Mouse (Mus musculus) limb, embryonic 10.5 days (tissue): ENCODE measurements around the gene Dcst2. TPM values are rescaled to one million over a fixed set of nuclear protein-coding genes. Genes with fewer than 3 reads are reported as not detected.

Experiments
- DNase-seq: peaks from one replicate; pipeline ENCODE4 v3.0.0-alpha.2; 2017; ENCODE audit warnings: low spot score
- H3K27ac ChIP-seq: fragments of 300-500 bp; sonication (generic); 2 replicates; pipeline ENCODE4 v1.5.1; 2016; ENCODE audit warnings: mild to moderate bottlenecking
- H3K27me3 ChIP-seq: fragments of 300-500 bp; sonication (generic); 2 replicates; pipeline ENCODE4 v1.6.1; 2016; ENCODE audit warnings: low read depth, mild to moderate bottlenecking; ENCODE audit not compliant: poor library complexity, severe bottlenecking
- H3K36me3 ChIP-seq: fragments of 300-500 bp; sonication (generic); 2 replicates; pipeline ENCODE4 v1.6.1; 2016; ENCODE audit warnings: mild to moderate bottlenecking, moderate library complexity
- H3K4me1 ChIP-seq: fragments of 300-500 bp; sonication (generic); 2 replicates; pipeline ENCODE4 v1.6.1; 2016
- H3K4me3 ChIP-seq: fragments of 300-500 bp; sonication (generic); 2 replicates; pipeline ENCODE4 v1.5.1; 2016; ENCODE audit warnings: mild to moderate bottlenecking, moderate library complexity
- H3K9me3 ChIP-seq: fragments of 300-500 bp; sonication (generic); replicated peaks from 2 replicates; pipeline ENCODE4 v1.6.1; 2016; ENCODE audit warnings: mild to moderate bottlenecking
- WGBS: fragments of 180-500 bp; shearing (Covaris S2); methylation state at CpG from one replicate; pipeline ENCODE4 v1.1.7; 2016; 5-methylcytosine and 5-hydroxymethylcytosine counted together
- polyA plus RNA-seq: library from polyadenylated mRNA; unstranded; fragments of >200 nt; fragmentation: Nextera tagmentation; extraction: Ambion mirVana; gene quantifications from 2 replicates; pipeline ENCODE4 v1.2.1, GENCODE M21; 2016

Dcst2 gene
- polyA plus RNA-seq, 1 experiment from 2014 or later, result 0.24 TPM

GRCm38 (mm10) chr3:89321183-89322130, 40.3 kb upstream of the Dcst2 start:
- H3K4me1 ChIP-seq, result peaks cover 66% of the 10 kb centered on the region
- H3K4me3 ChIP-seq, result peak overlapping the region; percentile 79
- WGBS, result under 1% methylated on average over 66 of the region's 66 CpGs
- peak; percentile 71 for DNase-seq
- no peaks in the 10 kb centered on the region for H3K9me3 ChIP-seq
- H3K36me3 ChIP-seq, result no peaks in the 10 kb centered on the region
- peak overlapping the region; percentile 89 for H3K27ac ChIP-seq
- peaks cover 58% of the 10 kb centered on the region for H3K27me3 ChIP-seq

- H3K27ac ChIP-seq, result peak overlapping the region; percentile 89
- 0% methylated on average over 14 of the region's 14 CpGs for WGBS
- H3K36me3 ChIP-seq, result no peaks in the 10 kb centered on the region
- peak overlapping the region; percentile 79 for H3K4me3 ChIP-seq
- peaks cover 66% of the 10 kb centered on the region for H3K4me1 ChIP-seq
- no peaks in the 10 kb centered on the region for H3K9me3 ChIP-seq
- DNase-seq, result no peak
- H3K27me3 ChIP-seq, result peaks cover 58% of the 10 kb centered on the region
Measured at GRCm38 (mm10) chr3:89322131-89322500, 39.7 kb upstream of the Dcst2 start.

GRCm38 (mm10) chr3:89322514-89323165, 39.1 kb upstream of the Dcst2 start, which contains the start of gene Efna3:
Gene Efna3, minus strand, starts transcription at chr3:89322965.
- WGBS, result under 1% methylated on average over 53 of the region's 53 CpGs
- DNase-seq, result peak; percentile 87
- peaks cover 52% of the 10 kb centered on the region for H3K27me3 ChIP-seq
- H3K4me1 ChIP-seq, result peaks cover 66% of the 10 kb centered on the region
- peak within 1 kb of the TSS; percentile 89 for H3K27ac ChIP-seq
- H3K36me3 ChIP-seq, result no peaks in the 10 kb centered on the region
- H3K9me3 ChIP-seq, result no peaks in the 10 kb centered on the region
- H3K4me3 ChIP-seq, result peak within 1 kb of the TSS; percentile 79

GRCm38 (mm10) chr3:89325882-89326281, 35.9 kb upstream of the Dcst2 start:
- Histone ChIP-seq H3K27me3 (peaks cover 25% of the 10 kb centered on the region), H3K4me3 (no peak overlapping the region), H3K4me1 (peaks cover 63% of the 10 kb centered on the region), H3K27ac (no peak overlapping the region), H3K9me3 (no peaks in the 10 kb centered on the region), H3K36me3 (no peaks in the 10 kb centered on the region)
- WGBS, result 95% methylated on average over 8 of the region's 8 CpGs
- no peak for DNase-seq

DNA sequence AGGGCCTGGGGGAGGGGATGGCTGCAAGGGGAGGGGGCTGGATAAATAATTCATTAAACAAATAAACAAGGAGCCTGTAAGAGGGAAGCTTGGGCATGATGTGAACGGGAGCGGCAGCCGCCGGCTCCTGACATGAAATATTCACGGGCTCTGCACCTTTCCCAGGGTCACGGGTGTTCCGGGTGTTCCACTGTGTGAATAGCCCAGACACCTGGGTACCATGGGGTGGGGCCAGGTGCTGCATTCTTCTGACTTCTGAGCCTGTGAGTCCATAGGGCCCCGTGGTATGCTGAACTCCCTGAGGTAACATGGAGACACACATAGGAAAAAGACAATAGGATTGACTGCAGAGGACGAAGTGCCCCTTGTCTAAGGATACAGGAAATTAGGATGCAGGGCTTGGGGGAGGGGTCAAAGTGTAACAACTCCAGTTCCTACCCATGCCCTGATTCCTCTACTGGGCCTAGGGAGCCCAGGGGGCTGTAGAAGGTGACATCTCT, 34.4 kb upstream of the Dcst2 start:
- Histone ChIP-seq H3K4me3 (peak overlapping the region; percentile 6), H3K36me3 (peaks cover 2% of the 10 kb centered on the region), H3K27ac (peak overlapping the region; percentile 72), H3K4me1 (peaks cover 63% of the 10 kb centered on the region), H3K9me3 (no peaks in the 10 kb centered on the region), H3K27me3 (peaks cover 13% of the 10 kb centered on the region; the same call in 1 of the 2 replicates)
- DNase-seq, result no peak
- WGBS, result 29% methylated on average over 9 of the region's 9 CpGs

- Histone ChIP-seq H3K27me3 (peaks cover 6% of the 10 kb centered on the region; the same call in 1 of the 2 replicates), H3K4me1 (peaks cover 65% of the 10 kb centered on the region), H3K36me3 (peaks cover 14% of the 10 kb centered on the region), H3K9me3 (no peaks in the 10 kb centered on the region), H3K4me3 (no peak overlapping the region), H3K27ac (peak overlapping the region; percentile 19; the same call in 1 of the 2 replicates)
- DNase-seq, result no peak
- WGBS, result 13% methylated on average over 4 of the region's 4 CpGs
Measured at GRCm38 (mm10) chr3:89328623-89329022, 33.2 kb upstream of the Dcst2 start.

GRCm38 (mm10) chr3:89330346-89330745, 31.4 kb upstream of the Dcst2 start:
- Histone ChIP-seq H3K4me3 (no peak overlapping the region), H3K27me3 (0 out of 2 replicates have a peak, but pooled peaks cover 5% of the 10 kb centered on the region), H3K4me1 (peaks cover 79% of the 10 kb centered on the region), H3K9me3 (no peaks in the 10 kb centered on the region), H3K27ac (no peak overlapping the region), H3K36me3 (peaks cover 31% of the 10 kb centered on the region)
- WGBS, result 52% methylated on average over 3 of the region's 3 CpGs
- DNase-seq, result no peak

DNA sequence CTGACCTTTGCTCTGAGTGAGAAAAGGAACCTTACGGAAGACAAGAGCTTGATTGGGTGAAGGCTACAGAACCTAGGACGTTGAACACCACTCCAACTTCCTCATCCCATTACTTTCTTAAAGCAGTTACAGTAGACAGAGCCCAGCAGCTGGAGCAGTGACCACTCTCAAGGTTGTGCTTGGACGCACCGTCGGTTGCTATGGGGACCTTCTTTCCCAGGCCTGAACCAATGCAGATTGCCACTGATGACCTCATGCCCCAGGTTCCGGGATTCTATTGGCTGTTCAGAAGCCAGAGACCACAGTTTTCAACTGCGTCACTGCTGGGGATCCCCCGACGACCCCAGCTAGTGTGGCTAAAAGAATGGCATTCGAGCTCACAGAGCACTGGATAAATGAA, 30.8 kb upstream of the Dcst2 start:
- WGBS, result 21% methylated on average over 10 of the region's 10 CpGs
- Histone ChIP-seq H3K4me3 (0 out of 2 replicates have a peak overlapping the region, but pooled peaks have one; percentile 4), H3K27me3 (0 out of 2 replicates have a peak, but pooled peaks cover 5% of the 10 kb centered on the region), H3K4me1 (peaks cover 84% of the 10 kb centered on the region), H3K27ac (no peak overlapping the region), H3K9me3 (no peaks in the 10 kb centered on the region), H3K36me3 (peaks cover 36% of the 10 kb centered on the region)
- DNase-seq, result peak; percentile 51

- DNase-seq, result peak; percentile 34
- Histone ChIP-seq H3K9me3 (no peaks in the 10 kb centered on the region), H3K4me1 (peaks cover 87% of the 10 kb centered on the region), H3K36me3 (peaks cover 36% of the 10 kb centered on the region), H3K4me3 (no peak overlapping the region), H3K27me3 (0 out of 2 replicates have a peak, but pooled peaks cover 5% of the 10 kb centered on the region), H3K27ac (0 out of 2 replicates have a peak overlapping the region, but pooled peaks have one; percentile 6)
- WGBS, result 76% methylated on average over 13 of the region's 13 CpGs
Measured at GRCm38 (mm10) chr3:89331561-89331960, 30.2 kb upstream of the Dcst2 start.

- 0 out of 2 replicates have a peak, but pooled peaks cover 5% of the 10 kb centered on the region for H3K27me3 ChIP-seq
- H3K36me3 ChIP-seq, result peaks cover 36% of the 10 kb centered on the region
- no peak for DNase-seq
- H3K4me3 ChIP-seq, result no peak overlapping the region
- peaks cover 87% of the 10 kb centered on the region for H3K4me1 ChIP-seq
- H3K27ac ChIP-seq, result no peak overlapping the region
- WGBS, result 57% methylated on average over 10 of the region's 10 CpGs
- no peaks in the 10 kb centered on the region for H3K9me3 ChIP-seq
Measured at GRCm38 (mm10) chr3:89332013-89332412, 29.8 kb upstream of the Dcst2 start.

DNA sequence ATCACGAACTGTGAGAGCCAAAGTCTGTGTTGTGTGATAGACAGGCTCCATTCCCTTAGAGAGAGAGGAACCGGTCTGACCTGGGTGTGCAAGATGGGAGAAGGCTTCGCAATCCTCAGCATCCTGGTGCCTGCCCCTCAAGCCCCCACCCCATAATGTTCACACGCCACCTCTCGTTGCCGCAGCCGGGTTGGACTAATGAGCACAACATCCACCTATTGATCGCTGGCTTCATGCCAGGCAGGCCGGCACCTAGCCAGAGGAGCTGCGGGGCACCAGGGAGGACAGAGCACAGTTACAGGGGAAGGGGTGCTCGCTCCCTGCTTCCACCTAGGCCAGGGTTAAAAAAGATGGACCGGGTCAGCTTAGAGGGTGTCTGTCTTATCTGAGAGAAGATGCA, 29.3 kb upstream of the Dcst2 start:
- WGBS, result 49% methylated on average over 12 of the region's 12 CpGs
- Histone ChIP-seq H3K27me3 (0 out of 2 replicates have a peak, but pooled peaks cover 5% of the 10 kb centered on the region), H3K9me3 (no peaks in the 10 kb centered on the region), H3K4me1 (peaks cover 86% of the 10 kb centered on the region), H3K36me3 (peaks cover 36% of the 10 kb centered on the region), H3K4me3 (no peak overlapping the region), H3K27ac (peak overlapping the region; percentile 15; the same call in 1 of the 2 replicates)
- peak; percentile 34 for DNase-seq

DNA sequence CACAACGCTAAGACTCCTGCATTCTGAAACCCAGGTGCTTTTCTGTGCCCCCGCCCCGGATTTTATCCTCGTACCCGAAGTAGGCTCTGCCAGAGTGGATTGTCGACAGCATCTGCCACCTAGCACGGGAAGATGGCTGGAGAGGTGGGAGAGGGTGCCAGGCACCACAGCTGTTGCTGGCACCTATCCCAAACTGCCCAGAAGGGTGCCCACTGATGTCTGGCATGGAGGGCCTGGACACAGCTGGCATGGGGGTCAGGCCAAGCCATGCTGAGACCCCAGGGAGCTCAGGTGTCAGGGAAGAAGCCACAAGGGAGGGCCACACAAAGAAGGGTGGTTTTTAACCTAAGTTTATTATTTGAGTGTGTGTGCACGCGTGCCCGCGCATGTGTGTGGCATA, 28.7 kb upstream of the Dcst2 start:
- DNase-seq, result no peak
- 0 out of 2 replicates have a peak overlapping the region, but pooled peaks have one; percentile 1 for H3K27ac ChIP-seq
- 0 out of 2 replicates have a peak, but pooled peaks cover 5% of the 10 kb centered on the region for H3K27me3 ChIP-seq
- H3K36me3 ChIP-seq, result peaks cover 36% of the 10 kb centered on the region
- peaks cover 80% of the 10 kb centered on the region for H3K4me1 ChIP-seq
- H3K9me3 ChIP-seq, result no peaks in the 10 kb centered on the region
- H3K4me3 ChIP-seq, result no peak overlapping the region
- WGBS, result 57% methylated on average over 11 of the region's 11 CpGs
